Mouse (Mus musculus): ENCODE measurements at regions not wholly inside any gene's neighbourhood (a gene's known extent, or its start where the extent isn't known, plus 50 kb on each side); places are given as distances from the start of the nearest gene placed in this dataset.

DNA sequence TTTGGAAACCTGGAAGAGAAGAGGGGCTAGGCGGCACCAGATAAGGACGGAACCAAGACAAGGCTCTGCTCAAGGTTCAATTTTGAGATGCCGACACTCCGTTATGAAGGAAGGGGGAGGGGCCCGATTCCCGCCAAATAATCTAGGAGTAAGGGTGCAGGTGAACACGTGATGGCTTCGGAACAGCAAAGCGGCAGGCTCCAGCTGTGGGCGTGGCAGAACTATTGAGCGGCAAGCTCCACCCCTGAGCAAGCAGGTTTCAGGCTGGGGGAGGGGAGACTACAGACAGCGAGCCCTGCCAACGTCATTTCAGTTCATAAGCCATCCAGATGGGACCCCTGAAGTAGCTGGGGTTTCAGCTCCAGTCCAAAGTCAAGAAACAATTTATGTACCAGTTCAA, 667.3 kb downstream of the Slc22a22 start:
- no peaks in the 10 kb centered on the region for H3K9me3 ChIP-seq (replicated peaks; ENCODE audit: control insufficient read depth, low read length)
- no peaks in the 10 kb centered on the region for H3K36me3 ChIP-seq (ENCODE audit: control insufficient read depth, insufficient read depth)
- H3K4me2 ChIP-seq (ENCODE audit: low read depth, low read length), result peak overlapping the region; percentile 20; the same call in 1 of the 2 replicates
- no peaks in the 10 kb centered on the region for H3K27me3 ChIP-seq (ENCODE audit: control insufficient read depth, insufficient read depth, low read length)
- H3K9ac ChIP-seq (ENCODE audit: low read length), result no peak overlapping the region
- H3K27ac ChIP-seq (ENCODE audit: low read length), result no peak overlapping the region
- no peaks in the 10 kb centered on the region for H3K4me1 ChIP-seq (ENCODE audit: control insufficient read depth, insufficient read depth, low read length)
- ATAC-seq (replicated peaks; ENCODE audit: extremely low read depth, insufficient read depth, low FRiP score), result no peak
- H3K4me3 ChIP-seq (ENCODE audit: low read length), result no peak overlapping the region
- WGBS, result 44% methylated on average over 13 of the region's 13 CpGs

DNA sequence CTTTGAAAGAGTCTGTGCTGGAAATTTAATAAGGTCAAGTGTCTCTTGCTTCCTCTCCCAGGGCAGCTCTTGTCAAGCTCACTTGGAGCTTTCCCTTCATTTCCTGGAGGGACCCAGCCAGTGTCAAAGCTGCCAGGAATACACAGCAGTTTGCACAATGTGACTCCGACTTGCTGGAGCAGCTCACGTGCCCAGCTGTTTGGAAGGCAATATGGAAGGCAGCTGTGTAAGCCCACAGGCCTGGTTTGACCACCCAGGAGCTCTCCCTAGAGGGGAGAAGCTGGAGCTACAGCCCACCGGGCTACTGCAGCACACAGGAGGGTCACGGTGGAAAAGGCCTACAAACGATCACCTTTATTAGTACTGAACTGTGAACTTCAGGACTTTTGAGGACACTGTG, 669.8 kb downstream of the Slc22a22 start:
- no peaks in the 10 kb centered on the region for H3K9me3 ChIP-seq (replicated peaks; ENCODE audit: control insufficient read depth, low read length)
- no peak overlapping the region for H3K9ac ChIP-seq (ENCODE audit: low read length)
- WGBS, result 58% methylated on average over 5 of the region's 5 CpGs
- no peak overlapping the region for H3K4me2 ChIP-seq (ENCODE audit: low read depth, low read length)
- no peaks in the 10 kb centered on the region for H3K4me1 ChIP-seq (ENCODE audit: control insufficient read depth, insufficient read depth, low read length)
- H3K27ac ChIP-seq (ENCODE audit: low read length), result no peak overlapping the region
- H3K4me3 ChIP-seq (ENCODE audit: low read length), result no peak overlapping the region
- H3K36me3 ChIP-seq (ENCODE audit: control insufficient read depth, insufficient read depth), result no peaks in the 10 kb centered on the region
- H3K27me3 ChIP-seq (ENCODE audit: control insufficient read depth, insufficient read depth, low read length), result no peaks in the 10 kb centered on the region
- ATAC-seq (replicated peaks; ENCODE audit: extremely low read depth, insufficient read depth, low FRiP score), result no peak

DNA sequence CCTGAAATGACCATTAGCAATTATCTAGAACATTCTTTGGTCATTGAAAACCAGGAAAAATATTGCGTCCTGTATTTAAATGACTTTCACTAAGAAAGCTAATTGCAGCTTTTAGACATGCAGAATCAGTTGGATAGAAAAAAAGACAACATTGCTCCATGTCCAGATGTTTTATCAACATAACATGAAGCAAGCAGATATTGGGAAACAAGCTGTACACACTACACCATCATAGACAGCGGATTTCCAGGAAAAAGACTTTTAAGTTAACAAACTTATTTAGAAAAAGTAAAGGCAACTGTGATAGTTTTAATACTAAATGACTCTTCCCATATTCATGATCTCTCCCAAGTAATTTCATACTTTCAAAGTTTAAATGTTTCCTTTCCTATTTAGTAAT, 675.5 kb downstream of the Slc22a22 start:
- no peaks in the 10 kb centered on the region for H3K36me3 ChIP-seq (ENCODE audit: control insufficient read depth, insufficient read depth)
- H3K27me3 ChIP-seq (ENCODE audit: control insufficient read depth, insufficient read depth, low read length), result no peaks in the 10 kb centered on the region
- no peaks in the 10 kb centered on the region for H3K9me3 ChIP-seq (replicated peaks; ENCODE audit: control insufficient read depth, low read length)
- no peak overlapping the region for H3K27ac ChIP-seq (ENCODE audit: low read length)
- ATAC-seq (replicated peaks; ENCODE audit: extremely low read depth, insufficient read depth, low FRiP score), result no peak
- WGBS, result 84% methylated on average over 2 of the region's 2 CpGs
- no peak overlapping the region for H3K4me2 ChIP-seq (ENCODE audit: low read depth, low read length)
- no peak overlapping the region for H3K4me3 ChIP-seq (ENCODE audit: low read length)
- no peak overlapping the region for H3K9ac ChIP-seq (ENCODE audit: low read length)
- no peaks in the 10 kb centered on the region for H3K4me1 ChIP-seq (ENCODE audit: control insufficient read depth, insufficient read depth, low read length)

DNA sequence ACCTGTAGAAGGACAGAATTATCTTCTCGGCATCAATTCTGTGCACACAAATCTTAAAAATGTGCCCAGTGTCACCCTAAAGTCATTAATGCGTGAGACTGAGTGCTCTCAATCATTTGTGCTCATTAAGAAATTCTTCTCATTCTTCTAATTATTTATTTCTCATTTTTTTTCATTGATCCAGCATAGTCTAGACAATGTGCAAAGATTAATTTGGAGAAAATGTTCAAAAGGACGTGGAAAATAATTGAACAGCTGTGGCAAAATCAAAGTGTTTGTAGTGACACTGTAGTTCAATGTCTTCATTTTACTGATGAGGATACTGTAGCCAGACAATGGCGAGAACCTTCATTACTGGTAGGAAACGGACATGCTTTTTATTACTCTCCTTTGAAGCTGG, 702.0 kb downstream of the Slc22a22 start:
- Histone ChIP-seq H3K27ac (ENCODE audit: low read length) (no peak overlapping the region), H3K36me3 (ENCODE audit: control insufficient read depth, insufficient read depth) (no peaks in the 10 kb centered on the region), H3K27me3 (ENCODE audit: control insufficient read depth, insufficient read depth, low read length) (no peaks in the 10 kb centered on the region), H3K9ac (ENCODE audit: low read length) (no peak overlapping the region), H3K4me3 (ENCODE audit: low read length) (no peak overlapping the region), H3K9me3 (replicated peaks; ENCODE audit: control insufficient read depth, low read length) (no peaks in the 10 kb centered on the region), H3K4me2 (ENCODE audit: low read depth, low read length) (no peak overlapping the region), H3K4me1 (ENCODE audit: control insufficient read depth, insufficient read depth, low read length) (no peaks in the 10 kb centered on the region)
- 82% methylated on average over 5 of the region's 5 CpGs for WGBS
- ATAC-seq (replicated peaks; ENCODE audit: extremely low read depth, insufficient read depth, low FRiP score), result no peak

DNA sequence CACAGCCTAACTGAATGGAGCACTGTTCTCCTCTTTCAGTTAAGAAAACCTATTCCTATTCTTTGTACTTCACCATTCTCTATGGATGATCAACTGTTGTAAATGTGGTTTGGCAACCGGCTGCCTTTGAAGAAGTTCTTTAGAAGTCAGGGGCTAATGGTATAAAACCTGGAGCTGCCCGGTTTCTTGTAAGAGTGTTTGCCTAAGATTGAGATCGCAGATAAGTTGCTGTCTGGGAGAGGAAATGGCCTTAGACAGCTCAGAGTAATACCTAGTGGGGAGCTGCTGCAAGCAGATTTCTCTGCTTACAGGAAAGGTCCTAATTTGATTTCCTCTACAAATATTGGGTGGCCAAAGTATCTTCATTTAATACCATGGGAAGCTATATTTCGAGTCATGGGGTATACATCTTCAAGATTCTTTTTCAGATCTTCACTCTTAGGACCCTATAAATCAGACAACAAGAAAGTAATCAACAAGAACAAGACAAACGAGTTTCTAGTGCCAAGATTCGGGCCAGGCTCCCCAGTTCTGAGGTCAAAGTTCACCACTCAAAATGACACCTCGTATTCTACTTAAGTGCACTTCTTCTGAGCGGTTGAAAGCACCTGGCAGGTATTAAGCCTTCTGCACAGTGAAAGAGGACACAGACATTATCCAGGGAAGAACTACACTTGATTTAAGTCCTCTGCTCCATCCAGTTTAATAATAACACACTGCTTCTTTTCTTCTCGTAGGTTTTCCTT, 702.6 kb downstream of the Slc22a22 start:
- H3K4me3 ChIP-seq (ENCODE audit: low read length), result no peak overlapping the region
- H3K9me3 ChIP-seq (replicated peaks; ENCODE audit: control insufficient read depth, low read length), result no peaks in the 10 kb centered on the region
- no peak overlapping the region for H3K27ac ChIP-seq (ENCODE audit: low read length)
- H3K4me2 ChIP-seq (ENCODE audit: low read depth, low read length), result no peak overlapping the region
- ATAC-seq (replicated peaks; ENCODE audit: extremely low read depth, insufficient read depth, low FRiP score), result no peak
- H3K27me3 ChIP-seq (ENCODE audit: control insufficient read depth, insufficient read depth, low read length), result no peaks in the 10 kb centered on the region
- 42% methylated on average over 9 of the region's 9 CpGs for WGBS
- H3K36me3 ChIP-seq (ENCODE audit: control insufficient read depth, insufficient read depth), result no peaks in the 10 kb centered on the region
- H3K9ac ChIP-seq (ENCODE audit: low read length), result no peak overlapping the region
- H3K4me1 ChIP-seq (ENCODE audit: control insufficient read depth, insufficient read depth, low read length), result no peaks in the 10 kb centered on the region

DNA sequence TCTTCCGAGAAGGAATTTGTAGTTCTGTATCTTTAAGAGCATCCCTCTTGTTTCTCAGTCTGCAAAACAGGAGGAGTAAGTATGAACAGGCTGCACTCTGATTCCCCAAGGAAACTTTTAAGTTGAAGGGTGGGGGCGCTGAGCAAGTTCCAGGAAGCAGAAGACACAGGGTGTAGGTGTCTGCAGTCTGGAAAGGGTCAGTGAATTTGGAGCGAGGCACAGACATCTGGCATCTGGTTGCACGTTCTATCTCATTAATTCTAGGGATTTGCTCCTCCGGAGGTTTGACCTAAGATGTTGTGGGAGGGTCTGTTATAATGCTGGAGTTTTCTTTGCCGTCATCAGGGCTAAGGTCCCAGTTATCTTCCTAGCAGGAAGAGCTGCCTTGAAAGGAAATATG, 711.1 kb downstream of the Slc22a22 start:
- H3K4me2 ChIP-seq (ENCODE audit: low read depth, low read length), result no peak overlapping the region
- no peaks in the 10 kb centered on the region for H3K4me1 ChIP-seq (ENCODE audit: control insufficient read depth, insufficient read depth, low read length)
- ATAC-seq (replicated peaks; ENCODE audit: extremely low read depth, insufficient read depth, low FRiP score), result no peak
- no peaks in the 10 kb centered on the region for H3K27me3 ChIP-seq (ENCODE audit: control insufficient read depth, insufficient read depth, low read length)
- H3K27ac ChIP-seq (ENCODE audit: low read length), result no peak overlapping the region
- H3K36me3 ChIP-seq (ENCODE audit: control insufficient read depth, insufficient read depth), result no peaks in the 10 kb centered on the region
- no peaks in the 10 kb centered on the region for H3K9me3 ChIP-seq (replicated peaks; ENCODE audit: control insufficient read depth, low read length)
- 65% methylated on average over 6 of the region's 6 CpGs for WGBS
- H3K4me3 ChIP-seq (ENCODE audit: low read length), result no peak overlapping the region
- H3K9ac ChIP-seq (ENCODE audit: low read length), result no peak overlapping the region

DNA sequence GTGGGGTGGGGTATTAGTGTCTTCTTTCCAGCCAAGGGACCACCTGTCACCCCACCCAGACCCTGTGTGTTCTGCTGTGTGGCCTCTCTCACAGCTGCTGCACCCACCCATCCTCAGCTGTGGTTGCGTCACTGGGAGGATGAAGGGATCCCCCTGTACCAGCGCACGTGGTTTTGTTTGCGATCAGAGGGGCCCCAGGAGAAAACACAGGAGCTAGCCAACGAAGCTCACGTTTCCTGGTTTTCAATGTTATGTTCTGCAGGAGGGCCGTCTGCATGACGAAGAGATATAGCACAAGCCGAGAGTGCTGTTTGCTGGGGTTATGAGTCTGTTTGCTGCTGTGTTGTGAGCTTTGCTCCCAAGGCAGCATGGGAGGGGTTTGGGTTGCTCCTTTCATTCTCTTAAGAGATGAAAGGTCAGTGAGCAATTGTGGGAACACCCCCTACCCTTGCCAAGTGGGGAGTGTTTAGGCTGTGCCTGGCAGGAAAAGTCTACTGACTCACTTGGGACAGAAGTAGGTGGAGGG, 712.4 kb downstream of the Slc22a22 start:
- 27% methylated on average over 9 of the region's 9 CpGs for WGBS
- H3K9me3 ChIP-seq (replicated peaks; ENCODE audit: control insufficient read depth, low read length), result no peaks in the 10 kb centered on the region
- no peaks in the 10 kb centered on the region for H3K36me3 ChIP-seq (ENCODE audit: control insufficient read depth, insufficient read depth)
- H3K27me3 ChIP-seq (ENCODE audit: control insufficient read depth, insufficient read depth, low read length), result no peaks in the 10 kb centered on the region
- H3K4me3 ChIP-seq (ENCODE audit: low read length), result no peak overlapping the region
- ATAC-seq (replicated peaks; ENCODE audit: extremely low read depth, insufficient read depth, low FRiP score), result no peak
- H3K4me2 ChIP-seq (ENCODE audit: low read depth, low read length), result peak overlapping the region; percentile 12; the same call in 1 of the 2 replicates
- H3K9ac ChIP-seq (ENCODE audit: low read length), result no peak overlapping the region
- no peaks in the 10 kb centered on the region for H3K4me1 ChIP-seq (ENCODE audit: control insufficient read depth, insufficient read depth, low read length)
- no peak overlapping the region for H3K27ac ChIP-seq (ENCODE audit: low read length)

DNA sequence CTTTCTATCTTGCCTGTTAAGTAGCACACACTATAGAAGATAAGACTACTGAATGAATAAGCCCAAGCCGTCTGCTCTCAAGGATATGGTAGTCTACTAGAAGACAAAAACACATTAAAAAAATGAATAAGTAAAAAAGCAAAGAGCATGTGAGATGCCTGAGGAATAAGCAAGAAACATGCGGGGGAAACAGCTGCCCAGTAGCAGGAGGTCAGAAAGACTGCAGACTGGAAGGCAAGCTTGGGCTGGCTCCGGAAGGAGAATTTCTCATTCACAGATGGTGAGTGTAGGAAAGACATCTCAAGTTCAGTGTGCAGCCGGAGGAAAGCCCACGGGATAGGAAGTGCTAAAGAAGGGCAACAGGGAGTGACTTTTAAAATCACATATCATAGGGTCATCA, 713.4 kb downstream of the Slc22a22 start:
- Histone ChIP-seq H3K4me3 (ENCODE audit: low read length) (no peak overlapping the region), H3K9ac (ENCODE audit: low read length) (no peak overlapping the region), H3K4me1 (ENCODE audit: control insufficient read depth, insufficient read depth, low read length) (no peaks in the 10 kb centered on the region), H3K27ac (ENCODE audit: low read length) (no peak overlapping the region), H3K36me3 (ENCODE audit: control insufficient read depth, insufficient read depth) (no peaks in the 10 kb centered on the region), H3K9me3 (replicated peaks; ENCODE audit: control insufficient read depth, low read length) (no peaks in the 10 kb centered on the region), H3K27me3 (ENCODE audit: control insufficient read depth, insufficient read depth, low read length) (no peaks in the 10 kb centered on the region), H3K4me2 (ENCODE audit: low read depth, low read length) (no peak overlapping the region)
- WGBS, result 55% methylated on average over 5 of the region's 5 CpGs
- no peak for ATAC-seq (replicated peaks; ENCODE audit: extremely low read depth, insufficient read depth, low FRiP score)

DNA sequence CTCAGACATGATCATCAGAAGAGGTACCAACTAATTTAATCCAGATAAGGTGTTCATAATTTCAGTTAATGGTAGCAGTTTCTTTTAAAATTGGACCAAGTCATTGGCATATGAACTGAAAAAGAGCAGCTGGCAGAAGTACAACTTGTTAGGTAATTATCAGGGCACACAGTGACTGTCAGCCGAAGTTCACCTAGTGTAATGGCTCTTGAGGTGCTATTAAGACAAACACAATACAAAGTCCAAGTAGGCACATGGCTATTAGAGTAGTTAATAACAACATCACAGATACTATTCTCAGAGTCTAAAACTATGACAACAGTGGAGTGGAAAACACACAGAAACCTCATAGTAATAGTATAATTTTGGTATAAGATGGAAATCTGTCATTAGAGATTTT, 730.7 kb downstream of the Slc22a22 start:
- no peak for ATAC-seq (replicated peaks; ENCODE audit: extremely low read depth, insufficient read depth, low FRiP score)
- H3K27me3 ChIP-seq (ENCODE audit: control insufficient read depth, insufficient read depth, low read length), result no peaks in the 10 kb centered on the region
- H3K27ac ChIP-seq (ENCODE audit: low read length), result no peak overlapping the region
- H3K4me2 ChIP-seq (ENCODE audit: low read depth, low read length), result no peak overlapping the region
- H3K9ac ChIP-seq (ENCODE audit: low read length), result no peak overlapping the region
- no peaks in the 10 kb centered on the region for H3K4me1 ChIP-seq (ENCODE audit: control insufficient read depth, insufficient read depth, low read length)
- WGBS, result 47% methylated on average over 1 of the region's 1 CpGs
- H3K4me3 ChIP-seq (ENCODE audit: low read length), result no peak overlapping the region
- no peaks in the 10 kb centered on the region for H3K9me3 ChIP-seq (replicated peaks; ENCODE audit: control insufficient read depth, low read length)
- H3K36me3 ChIP-seq (ENCODE audit: control insufficient read depth, insufficient read depth), result no peaks in the 10 kb centered on the region
